Mouse (Mus musculus): Measurements from ENCODE around the gene Tmem247. TPM values are rescaled to one million over a fixed set of nuclear protein-coding genes. Genes with fewer than 3 reads are reported as not detected.

Gene Tmem247
- not detected for total RNA-seq (2021)
- long read RNA-seq, experiment 1, result 0 reads
- long read RNA-seq, experiment 2, result 0 reads

DNA sequence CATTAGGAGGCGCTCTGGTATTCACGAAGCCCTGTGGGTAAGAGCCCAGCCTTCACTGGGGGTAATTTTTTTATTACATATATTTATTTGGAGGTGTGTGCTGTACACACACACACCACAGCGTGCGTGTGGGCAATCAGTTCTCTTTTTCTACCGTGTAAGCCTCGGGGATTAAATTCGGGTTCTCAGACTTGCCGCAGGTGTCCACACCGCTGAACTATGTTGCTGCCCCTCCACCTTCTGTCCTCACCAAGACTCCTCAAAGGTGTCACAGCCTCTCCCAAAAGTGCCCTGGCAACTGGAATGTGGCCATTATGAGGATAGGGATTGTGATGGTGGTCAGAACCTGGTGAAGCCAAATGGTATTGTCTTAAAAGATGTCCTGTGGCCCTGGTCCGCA is at the start of gene Tmem247:
Gene Tmem247, plus strand, starts transcription at position 301 of the 400 bp plus-strand sequence.
- no peak for DNase-seq (ENCODE audit: low spot score in 2 of 2)

DNA sequence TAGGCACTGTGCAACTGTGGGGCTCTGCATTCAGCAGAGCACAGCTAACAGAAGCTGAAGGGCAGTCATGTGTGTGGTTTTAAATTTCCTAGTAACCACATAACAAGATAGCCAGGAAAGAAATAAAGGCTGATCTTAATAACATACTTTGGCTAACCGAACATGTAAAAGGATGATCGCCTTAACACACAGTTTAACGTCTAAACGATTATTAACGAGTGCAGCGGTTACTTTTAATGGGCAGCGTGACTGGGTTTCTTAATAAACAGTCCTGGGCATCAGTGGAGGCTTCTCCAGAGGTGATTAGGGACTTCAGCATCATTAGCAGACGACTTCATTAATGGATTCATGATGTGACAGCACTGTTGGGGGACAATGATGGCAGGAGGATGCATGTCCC is 46.6 kb upstream of the Tmem247 start:
- no peak for DNase-seq (ENCODE audit: low spot score in 2 of 2)

DNA sequence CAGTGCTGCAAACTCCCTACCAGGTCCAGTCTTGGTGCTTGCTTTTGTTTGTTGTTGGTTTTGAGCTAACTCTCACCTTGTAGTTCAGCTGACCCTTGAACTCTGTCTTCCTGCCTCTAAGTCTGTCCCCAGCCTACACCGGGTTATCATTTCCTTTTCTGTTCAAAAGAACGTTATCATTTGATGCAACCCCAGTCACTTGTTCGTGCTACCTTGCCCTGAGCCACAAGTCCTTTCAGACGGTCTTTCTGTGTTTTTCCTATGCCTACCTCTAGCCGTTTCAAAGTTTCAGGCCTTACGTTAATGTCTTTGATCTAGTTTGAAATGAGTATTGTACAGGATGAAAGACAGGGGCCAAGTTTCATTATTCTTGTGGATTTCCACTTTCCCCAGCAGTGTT is 44.5 kb upstream of the Tmem247 start:
- no peak for DNase-seq (ENCODE audit: low spot score in 2 of 2)

DNA sequence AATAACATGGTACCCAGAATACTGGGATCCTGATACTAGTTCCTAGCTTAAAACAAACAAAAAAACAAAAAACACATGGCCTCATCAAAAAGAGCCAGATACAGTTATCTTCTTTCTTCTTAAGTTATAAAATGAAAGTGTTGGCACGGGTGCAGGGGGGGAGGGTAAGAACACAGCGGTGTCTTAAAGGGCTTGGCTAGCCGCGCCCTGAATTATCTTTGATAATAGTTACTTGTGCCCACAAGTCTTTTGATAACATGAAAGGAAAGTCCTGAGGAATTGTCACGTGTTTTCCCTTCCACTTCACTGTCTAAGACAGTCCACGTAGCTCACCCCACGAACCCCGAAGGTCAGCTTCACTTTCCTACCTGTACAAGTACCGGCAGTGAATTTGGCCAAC is 40.2 kb upstream of the Tmem247 start:
- DNase-seq (ENCODE audit: low spot score in 2 of 2), result no peak

DNA sequence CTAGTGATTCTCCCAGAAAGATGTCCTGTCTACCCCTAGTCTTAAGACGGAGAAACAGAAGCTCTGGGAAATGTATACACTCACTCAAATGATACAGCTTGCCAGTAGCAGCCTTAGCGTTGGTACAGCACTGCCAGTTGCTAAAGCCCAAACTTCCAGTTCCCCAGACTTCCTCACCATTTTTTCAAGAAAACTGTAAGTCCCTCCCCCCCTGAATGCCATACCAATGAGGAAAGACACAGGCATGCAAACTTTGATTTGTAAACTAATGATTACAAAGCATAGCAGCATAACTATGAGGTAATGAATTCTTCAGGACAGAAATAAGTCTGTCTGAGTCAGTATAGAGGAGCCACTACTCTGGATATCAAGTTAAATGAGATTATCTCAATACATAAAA is 39.4 kb upstream of the Tmem247 start:
- no peak for DNase-seq (ENCODE audit: low spot score in 2 of 2)

DNA sequence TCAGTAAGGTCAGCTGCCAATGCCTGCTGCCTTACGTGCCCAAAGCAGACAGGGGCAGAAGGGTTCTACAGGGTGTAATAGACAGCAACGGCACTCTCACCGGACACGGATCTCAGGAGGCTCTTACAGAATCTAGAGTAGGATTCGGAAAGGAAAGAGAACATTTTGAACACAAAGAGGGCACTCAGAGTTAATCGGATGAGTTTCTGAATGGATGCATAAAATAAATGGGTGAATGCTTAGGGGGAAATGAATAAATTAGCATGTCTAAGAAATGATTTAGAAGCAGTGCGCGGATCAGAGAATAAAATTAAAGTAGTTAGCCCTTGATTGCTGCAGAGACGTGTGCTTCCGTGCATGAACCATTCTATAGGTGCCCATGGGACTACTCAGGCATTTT is 37.1 kb upstream of the Tmem247 start:
- no peak for DNase-seq (ENCODE audit: low spot score in 2 of 2)

DNA sequence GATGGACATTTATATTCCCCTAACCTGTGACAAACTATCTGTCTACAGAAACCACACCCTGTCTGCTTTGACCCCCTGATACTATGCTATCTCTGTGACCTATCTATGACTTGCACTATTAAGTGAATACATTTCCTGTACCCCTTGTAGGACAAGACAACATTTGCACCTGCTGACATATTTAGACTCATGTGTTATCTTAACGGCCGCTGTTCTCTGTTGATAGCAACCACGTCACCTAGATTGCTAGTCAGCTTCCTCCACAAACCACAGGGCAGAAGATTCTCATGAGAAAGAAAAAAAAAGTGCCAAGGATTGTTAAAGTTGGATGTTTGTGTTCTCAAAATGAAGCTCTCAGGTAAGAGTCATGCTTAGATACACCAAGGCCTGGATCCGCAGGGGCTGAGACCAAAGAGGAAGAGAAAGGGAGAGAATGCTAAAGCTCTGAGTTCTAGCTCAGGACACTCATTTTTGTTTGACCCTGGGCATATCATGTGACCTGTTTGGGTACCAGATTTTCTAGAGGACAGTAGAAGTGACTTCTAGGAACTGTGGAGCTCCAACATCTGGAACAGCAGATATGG is 36.6 kb upstream of the Tmem247 start:
- no peak for DNase-seq (ENCODE audit: low spot score in 2 of 2)

DNA sequence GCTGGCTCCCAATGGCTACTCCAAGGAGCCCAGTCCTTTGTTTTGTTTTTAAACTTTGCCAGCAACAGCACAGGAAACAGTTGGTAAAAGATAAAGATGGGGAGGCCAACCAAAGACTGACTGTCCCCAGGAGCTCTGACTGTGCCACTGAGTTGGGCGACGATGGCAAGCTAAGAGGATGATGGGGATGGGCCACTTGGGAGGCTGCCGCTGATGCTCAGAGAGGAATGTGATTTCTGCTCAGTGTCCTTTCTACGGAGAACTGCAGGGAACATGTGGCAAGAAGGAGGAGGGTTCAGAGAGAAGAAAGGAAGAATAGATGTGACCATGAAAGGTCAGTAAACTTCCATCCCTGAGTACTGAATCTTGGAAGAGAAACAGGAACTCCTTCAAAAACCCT is 22.0 kb upstream of the Tmem247 start:
- DNase-seq (ENCODE audit: low spot score in 2 of 2), result no peak

DNA sequence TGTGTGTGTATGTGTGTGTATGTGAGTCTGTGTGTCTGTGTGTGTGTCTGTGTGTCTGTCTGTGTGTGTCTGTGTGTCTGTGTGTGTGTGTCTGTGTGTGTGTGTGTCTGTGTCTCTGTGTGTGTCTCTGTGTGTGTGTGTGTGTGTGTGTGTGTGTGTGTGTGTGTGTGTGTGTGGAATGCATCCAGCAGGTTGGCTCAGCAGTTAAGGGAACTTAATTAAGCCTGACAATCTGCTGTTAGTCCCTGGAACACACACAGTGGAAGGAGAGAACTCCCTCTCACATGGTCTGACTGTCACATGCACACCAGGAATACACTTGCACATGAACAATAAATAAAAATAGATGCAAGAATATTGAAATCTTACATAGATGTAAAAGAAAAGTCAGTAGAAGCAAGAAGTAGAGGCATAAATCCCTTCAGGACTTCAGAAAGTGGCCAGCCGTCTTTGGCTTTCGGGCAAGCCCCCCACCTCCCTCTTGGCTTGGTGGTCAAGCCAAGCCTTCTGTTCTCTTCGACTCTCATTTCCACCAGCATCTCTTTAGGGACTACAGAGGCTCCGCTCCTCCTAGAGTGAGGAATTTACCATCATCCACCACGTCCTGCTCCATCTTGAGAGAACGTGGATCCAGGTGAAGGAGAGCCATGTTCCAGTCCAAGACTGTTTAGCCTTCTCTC is 19.5 kb upstream of the Tmem247 start:
- DNase-seq (ENCODE audit: low spot score in 2 of 2), result no peak

DNA sequence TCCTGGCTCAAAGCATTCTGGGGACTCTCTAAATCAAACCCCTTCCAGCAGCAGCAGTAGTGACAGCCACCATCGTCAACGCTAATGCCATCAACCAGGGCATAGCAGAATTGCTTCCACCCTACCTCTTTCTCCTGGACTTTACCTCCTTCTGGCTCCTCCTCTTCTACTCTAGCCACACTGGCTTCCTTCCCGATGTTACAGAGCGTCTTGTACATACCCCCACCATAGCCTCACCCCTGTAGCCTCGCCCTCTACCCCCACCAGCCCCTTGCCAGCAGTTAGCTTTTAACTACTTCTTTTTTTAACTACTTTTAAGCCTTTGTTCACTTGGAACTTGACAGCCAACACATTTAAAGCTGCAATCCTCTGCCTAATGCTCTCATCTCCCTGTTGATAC is 17.3 kb upstream of the Tmem247 start:
- DNase-seq (ENCODE audit: low spot score in 2 of 2), result no peak

DNA sequence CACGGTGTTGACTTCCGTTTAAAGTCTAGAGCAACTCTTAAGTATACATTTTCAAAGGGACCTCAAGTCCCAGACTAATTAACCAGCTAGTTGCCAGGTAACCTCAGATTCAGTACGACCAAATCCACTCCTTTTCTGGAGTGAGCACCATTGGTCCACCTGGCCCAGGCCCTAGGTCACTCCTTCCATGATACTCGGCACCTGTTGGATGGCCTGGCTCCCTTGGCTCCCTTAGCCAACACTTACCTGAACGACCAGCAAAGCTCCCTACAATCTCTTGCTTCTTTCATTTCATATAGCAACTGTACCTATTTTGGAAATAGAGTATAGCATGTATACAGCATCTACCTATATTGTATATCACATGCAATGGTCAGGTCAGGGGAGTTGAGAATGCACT is 16.6 kb upstream of the Tmem247 start:
- DNase-seq (ENCODE audit: low spot score in 2 of 2), result no peak

DNA sequence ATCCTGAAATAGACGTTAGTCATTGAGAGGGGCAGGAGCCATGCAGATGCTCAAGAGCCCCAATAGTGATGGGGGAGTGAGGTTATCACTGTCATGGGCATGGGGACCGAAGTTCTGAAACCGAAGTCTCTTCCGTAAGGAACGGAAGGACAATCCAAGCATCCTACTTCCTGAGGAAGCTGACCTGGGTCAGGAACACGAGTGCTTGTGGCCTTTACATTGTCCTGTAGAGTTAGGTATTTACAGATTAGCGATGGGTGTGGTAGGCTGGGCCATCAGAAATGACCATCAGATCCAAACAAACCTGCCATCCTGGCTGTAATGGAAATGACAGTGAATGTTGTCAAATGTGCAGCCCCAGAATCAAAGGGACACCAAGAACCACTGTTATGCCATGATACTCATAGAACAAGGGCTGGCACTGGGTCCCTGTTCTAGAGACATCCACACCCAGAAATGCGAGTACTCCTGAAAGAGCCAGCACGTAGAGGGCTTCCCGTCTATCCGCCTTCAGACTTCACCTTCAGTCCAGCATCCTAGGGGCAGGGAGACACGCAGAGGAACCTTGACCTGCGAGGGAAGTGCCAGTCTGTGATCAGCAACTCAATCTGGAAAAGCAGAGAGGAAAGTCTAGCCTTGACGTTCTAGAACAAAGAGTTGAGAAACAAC is 14.6 kb upstream of the Tmem247 start:
- no peak for DNase-seq (ENCODE audit: low spot score in 2 of 2)

DNA sequence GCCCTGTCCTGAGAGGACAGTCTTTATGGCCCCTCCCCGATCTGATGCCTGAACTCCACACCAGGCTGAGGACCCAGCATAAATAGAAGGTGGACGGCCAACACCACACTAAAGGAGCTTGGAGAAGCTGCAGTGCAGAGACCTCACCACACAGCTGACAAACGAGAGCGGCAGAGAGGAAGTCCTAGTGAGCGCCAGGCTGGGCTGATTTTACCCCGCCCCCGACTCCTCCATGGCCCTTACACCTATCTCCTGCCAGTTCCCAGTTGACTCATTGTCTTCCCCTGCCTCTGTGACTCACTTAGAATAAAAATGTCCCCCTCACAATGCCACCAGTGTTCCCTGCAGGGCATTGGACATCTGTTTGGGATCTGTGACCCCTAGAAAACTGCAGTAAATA is 13.6 kb upstream of the Tmem247 start:
- no peak for DNase-seq (ENCODE audit: low spot score in 2 of 2)

DNA sequence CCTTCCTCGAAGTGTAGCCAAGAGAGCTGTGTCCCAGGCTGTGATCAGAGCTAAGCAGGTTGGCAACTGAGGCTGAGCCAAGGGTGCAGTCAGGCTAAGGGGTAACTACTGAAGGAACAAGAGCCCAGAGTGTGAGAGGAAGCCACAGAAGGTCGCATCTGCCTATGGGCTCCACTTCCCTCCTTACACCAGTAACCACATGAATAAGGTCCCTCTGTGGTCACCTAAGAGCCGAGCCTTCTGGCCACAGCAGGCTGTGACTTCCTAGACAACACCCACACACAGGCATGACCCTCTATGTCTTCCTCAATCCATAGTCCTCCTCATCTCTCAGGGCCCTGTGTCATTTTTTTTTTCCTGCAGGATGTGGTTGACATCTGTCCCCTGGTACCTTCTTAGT is 12.9 kb upstream of the Tmem247 start:
- DNase-seq (ENCODE audit: low spot score in 2 of 2), result no peak

DNA sequence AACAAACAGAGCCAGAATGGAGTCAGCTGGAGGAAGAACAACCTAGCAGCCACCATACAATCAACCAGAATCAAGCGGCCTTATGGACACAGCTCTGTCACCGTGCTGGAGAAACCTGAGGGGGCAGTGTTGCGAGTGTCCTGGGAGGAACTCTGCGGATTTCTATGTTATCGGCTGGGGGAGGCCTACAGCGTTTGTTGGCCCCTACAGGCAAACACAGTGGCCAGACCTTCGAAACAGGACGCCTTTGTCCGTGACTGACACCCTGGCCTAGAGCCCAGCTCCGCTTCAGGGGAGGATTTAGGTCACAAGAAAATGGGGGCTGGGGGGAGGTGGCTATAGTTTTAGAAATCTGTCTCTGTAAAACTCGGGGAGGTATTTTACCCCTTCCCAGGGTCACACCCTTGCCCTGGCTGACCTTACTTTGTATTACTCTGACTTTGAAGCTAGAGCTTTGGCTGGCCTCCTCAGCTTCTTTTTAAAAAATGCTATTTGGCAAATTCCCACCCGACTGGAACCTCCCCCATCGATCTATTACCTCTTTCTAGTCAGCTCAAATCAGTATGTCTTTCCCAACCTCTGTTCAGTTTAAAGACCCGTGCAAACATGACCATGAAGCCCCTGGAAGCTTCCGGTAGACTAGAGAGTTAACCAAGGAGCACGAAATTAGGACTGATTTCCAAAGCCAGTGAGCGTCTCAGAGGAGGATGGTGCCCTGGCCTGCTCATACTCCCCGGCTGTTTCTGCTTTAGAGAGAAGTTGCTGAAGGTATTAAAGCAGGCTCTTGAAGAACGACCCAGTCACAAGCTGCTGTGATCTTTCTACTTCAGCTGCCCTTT is 11.6 kb upstream of the Tmem247 start:
- DNase-seq (ENCODE audit: low spot score in 2 of 2), result peak in 1 of 2 experiments; percentile 66

DNA sequence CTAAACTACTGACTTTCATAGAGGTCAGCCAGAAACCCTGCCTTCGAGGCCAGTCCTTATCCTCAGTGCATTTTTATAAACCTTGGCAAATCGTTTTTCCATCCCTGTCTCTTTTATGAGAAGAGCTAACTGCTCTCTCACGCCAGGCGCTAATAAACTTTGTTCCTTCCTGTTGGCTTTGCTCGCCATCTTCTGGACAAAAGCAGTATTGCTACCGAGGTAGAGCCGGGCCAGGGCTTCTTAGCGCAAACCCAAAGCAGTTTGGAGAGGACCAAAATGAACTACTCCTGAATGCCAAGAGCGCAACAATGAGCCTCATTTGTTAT is 11.0 kb upstream of the Tmem247 start:
- peak; percentile 67 to 82 for DNase-seq (ENCODE audit: low spot score in 2 of 2)

DNA sequence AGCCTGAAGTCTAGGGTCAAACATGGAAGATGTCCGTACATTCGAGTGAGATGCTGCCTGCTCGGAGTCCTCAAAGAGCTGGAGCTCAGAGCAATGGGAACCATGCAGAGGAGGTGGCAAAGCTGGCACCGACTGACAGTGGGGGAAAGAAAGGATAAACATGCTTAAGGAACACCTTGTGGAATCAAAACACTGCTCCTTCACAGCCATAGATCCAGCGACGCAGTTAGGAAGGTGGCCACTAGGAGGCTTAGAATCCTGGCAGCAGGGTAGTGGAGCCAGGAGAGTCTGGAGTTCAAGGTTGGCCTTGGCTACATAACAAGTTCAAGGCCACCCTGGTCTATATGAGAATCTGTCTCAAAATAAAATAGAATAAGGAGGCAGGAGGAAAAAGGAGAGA is 10.5 kb upstream of the Tmem247 start:
- DNase-seq (ENCODE audit: low spot score in 2 of 2), result no peak

DNA sequence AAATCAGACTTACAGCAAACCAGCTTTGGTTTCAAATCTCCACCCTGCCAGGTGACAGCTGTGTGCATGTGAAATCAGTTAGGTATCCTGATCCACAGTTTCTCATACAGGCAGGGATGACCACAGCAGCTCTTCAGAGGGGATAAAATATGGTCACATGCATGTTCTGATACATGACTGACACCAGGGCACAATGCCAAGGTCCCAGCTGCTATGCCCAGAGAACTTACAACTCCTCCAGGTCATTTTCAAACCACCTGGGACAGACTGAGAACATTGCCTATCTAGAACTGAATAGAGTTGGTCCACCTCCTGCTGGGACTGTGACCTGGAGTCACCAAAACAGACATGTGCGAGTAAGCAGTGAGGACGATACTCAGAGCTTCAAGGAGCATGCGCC is 10.1 kb upstream of the Tmem247 start:
- DNase-seq (ENCODE audit: low spot score in 2 of 2), result no peak

DNA sequence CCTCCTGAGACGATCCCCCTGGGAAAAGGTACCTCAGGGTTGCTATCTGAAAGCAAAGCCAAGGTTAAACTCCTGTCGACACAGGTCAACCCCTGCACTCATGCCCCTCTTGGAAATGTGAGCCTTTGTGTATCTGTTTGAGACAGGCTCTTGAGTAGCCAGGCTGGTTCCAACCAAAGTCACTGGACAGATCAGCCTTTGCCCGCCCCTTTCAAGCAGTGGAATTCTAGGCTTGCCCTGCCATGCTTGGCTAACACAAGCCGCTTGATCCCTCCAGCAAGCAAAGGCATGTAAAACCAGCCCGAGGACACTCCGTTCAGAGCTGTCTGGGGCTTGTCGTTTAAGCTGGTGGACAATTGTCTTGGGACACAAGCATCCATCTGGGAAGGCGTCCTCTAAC is 8.8 kb upstream of the Tmem247 start:
- peak in 1 of 2 experiments; percentile 11 for DNase-seq (ENCODE audit: low spot score in 2 of 2)

DNA sequence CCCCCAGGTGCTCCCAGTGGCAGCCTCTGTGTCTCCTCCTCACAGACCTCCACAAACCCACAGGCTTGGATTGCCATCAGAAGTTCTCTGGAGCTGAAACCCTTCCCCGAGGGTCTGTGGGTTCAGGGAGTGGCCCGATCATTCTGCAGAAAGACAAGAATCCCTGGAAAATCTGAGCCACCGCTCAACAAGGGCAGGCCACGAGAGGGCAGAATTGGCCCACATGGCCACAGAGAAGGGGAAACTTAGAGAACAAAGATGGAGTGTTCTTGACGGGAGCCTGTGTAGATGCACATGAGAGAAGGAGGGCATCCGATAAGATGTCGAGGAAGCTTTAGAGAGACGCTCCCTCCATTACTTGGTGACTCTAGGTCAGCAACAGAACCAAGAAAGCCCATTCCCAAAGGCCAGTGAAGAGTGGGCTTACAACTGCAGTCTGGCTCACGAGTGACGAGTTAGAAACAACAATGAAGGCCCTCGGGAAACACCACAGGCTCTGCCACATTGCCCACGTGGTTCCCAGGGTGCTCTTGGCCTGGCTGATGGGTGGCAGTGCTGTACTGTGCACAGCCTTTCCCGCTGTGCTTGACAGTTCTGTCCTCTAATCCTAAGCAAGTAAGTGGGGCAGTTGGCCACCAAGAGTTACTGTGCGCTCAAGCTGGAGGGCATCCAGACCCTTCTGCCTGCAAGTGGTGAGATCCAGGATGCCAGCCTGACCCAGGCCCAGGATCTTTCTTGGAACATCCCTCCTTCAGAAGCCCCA is 7.2 kb upstream of the Tmem247 start:
- peak; percentile 20 to 38 for DNase-seq (ENCODE audit: low spot score in 2 of 2)

DNA sequence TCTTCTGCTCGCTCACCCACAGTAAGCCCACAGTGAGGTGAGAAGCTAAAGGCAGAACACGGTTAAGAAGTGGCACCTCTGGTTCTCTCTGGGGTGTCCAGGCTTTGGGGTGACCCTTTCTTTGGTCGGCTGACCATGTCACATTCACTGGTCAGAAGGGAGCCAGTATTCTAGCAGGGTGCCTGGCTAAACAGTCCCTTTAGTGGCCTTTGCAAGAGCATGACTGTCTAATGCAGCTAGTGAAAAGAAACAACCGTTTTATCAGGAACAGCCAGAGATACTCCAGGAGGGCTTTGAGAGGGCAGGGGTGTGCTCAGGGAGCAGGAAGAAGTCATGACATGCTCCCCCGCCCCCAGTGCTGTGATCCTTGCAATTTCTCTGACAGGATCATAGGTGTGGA is 5.9 kb upstream of the Tmem247 start:
- DNase-seq (ENCODE audit: low spot score in 2 of 2), result peak in 1 of 2 experiments; percentile 6

All from gastrocnemius, postnatal 4 days (tissue).